Mouse (Mus musculus) kidney, adult 2 months (tissue): Measurements from ENCODE around the gene Cmss1.

Source experiments
- CTCF ChIP-seq: fragments of 200-500 bp; conservative IDR thresholded peaks from 2 replicates; pipeline ENCODE4 v1.5.1; 2011; ENCODE audit warnings: low read depth, mild to moderate bottlenecking, control low read depth, low read length, moderate library complexity, mixed read lengths; ENCODE audit not compliant: insufficient read depth, insufficient read length
- POLR2A ChIP-seq: fragments of 200-500 bp; IDR thresholded peaks from one replicate; pipeline ENCODE4 v1.6.1; 2011; ENCODE audit warnings: low read depth, low read length, control low read depth

DNA sequence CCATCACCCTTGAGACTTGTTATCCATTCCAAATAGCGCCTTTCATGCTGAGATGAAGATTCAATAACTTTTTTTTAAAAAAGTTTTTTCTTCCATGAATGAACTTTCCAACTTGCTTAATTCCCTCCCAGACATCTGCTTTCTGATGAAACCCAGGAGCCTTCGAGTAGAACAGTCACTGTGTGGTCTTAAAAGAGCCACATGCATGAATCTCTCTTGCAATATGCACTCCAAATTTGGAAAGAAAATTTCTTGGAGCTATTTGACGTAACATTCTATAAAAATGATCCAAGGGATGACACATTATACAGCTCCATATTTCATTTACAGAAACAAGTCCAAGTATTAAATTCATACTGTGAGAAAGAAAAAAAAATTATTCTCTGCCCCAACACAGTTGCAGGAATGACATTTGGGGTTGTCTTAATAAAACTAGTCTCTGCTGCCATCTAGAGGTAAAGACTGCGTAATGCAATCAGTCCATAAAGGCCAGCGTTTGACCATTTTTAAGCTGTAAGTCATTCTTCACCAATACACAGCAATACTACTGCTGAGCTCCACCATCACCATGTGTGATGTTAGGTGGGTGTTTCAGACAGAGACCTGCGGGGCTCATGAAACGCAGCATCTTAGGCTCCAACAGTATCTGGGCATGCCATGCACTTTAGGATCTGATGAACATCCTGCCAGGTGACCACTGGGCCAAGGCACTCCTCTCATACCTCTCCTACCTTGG is 13.1 kb downstream of the Cmss1 start:
- TF ChIP-seq CTCF (peak; percentile 34), POLR2A (no peak)
